Mouse (Mus musculus): ENCODE measurements around the gene Ptpa.
"Not testable (repeated sequence)": the region's sequence is repeated elsewhere in the genome, so short reads cannot be mapped to it uniquely, and the experiment has no call there.

The Ptpa gene

DNA sequence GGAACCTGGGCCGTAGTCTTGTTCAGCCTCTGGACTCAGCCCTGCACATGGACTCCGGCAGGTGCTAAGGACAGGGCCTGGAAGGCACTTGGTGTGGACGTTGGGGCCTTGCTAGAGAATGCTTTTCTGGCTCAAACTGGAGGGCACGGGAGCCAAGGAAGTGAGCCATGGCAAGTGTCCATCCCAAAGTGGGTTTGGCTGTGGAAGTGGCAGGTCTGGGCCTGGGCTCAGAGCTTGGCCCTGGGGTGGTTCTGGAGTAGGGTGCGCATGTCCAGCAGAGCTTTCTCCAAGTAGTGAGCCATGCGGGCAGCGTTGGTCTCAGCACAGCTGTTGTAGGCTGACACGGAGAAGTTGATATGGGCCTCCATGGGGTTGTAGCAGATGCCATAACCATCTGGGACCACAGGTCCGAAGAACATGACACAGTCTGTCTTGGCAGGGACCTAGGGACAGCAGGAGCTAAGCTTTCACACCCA, 13.4 kb upstream of the Ptpa start:
- no peak for DNase-seq (ENCODE audit: low spot score in 2 of 2)

DNA sequence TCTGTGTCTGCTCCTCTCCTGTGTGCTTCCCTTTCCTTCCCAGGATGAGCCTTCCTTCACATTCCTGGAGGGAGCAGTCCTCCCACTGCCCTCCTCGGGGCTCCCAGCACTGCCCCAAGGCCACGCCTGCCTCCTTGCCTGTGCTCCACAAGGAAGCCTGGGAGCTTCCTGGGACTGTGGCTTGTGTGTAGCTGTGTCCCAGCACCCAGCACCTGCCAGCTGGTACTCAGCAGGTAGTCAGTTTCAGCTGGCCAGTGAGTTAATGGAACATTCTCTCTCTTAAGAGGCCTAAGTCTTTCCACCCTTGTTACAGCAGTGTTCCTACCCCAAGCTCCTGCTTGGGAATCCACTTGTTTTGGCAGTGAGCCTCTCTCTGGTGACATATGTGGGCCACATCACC, 13.0 kb upstream of the Ptpa start:
- DNase-seq (ENCODE audit: low spot score in 2 of 2): no peak

DNA sequence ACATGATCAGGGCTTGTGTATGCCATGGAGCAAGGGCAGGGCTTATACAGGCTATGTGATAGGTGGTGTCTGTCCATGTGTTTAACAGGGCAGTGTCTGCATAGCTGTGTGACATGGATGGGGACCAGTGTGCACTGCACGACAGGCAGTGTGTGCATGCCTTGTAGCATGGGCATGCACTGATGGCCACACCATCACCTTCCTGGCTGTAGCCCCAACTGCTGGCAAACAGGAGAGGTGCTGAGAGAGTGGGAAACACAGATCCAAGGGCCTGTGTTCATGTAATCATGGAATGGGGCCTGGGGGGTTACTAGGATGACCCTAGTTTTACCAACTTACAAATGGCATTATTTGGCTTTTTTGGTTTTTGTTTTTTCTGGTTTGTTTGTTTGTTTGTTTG, 12.0 kb upstream of the Ptpa start:
- DNase-seq (ENCODE audit: low spot score in 2 of 2): no peak

DNA sequence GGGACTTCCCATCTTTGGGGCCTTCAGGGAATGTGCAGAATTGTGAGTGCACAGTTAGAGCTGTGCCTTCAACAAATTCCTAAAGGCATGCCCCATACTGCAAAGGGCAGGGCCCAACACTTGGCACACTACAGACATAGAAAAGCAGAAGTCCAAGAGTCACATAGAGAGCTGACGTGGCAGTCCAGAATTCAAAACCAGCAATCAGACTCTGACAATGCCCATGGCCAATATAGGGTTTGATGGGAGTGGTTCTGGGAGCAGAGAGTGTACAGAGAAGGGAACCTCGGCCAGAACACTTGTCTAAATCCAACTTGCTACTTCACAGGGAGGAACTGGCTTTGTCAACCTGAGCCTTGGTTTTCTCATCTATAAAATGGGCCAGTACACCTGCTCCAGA, 8.6 kb upstream of the Ptpa start:
- no peak for DNase-seq (ENCODE audit: low spot score in 2 of 2)

DNA sequence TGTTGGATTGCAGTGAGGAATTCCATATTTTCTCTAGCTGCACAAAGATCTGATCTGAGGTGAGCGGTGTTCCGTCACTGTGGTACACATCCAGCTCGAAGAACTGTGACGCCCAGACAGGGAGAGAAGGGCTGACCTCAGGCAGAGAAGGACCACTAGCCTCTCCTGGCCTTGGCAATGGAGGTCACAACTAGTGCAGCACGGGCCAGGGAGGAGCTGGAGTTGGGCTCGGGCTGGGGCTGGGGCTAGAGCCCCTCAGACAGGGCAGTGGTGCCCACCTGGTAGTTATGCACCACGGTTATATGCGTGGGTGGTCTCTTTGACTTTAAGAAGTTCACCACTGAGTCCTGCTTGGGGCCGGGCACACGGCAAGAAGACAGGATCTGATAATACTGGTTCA, 8.1 kb upstream of the Ptpa start:
- no peak for DNase-seq (ENCODE audit: low spot score in 2 of 2)

DNA sequence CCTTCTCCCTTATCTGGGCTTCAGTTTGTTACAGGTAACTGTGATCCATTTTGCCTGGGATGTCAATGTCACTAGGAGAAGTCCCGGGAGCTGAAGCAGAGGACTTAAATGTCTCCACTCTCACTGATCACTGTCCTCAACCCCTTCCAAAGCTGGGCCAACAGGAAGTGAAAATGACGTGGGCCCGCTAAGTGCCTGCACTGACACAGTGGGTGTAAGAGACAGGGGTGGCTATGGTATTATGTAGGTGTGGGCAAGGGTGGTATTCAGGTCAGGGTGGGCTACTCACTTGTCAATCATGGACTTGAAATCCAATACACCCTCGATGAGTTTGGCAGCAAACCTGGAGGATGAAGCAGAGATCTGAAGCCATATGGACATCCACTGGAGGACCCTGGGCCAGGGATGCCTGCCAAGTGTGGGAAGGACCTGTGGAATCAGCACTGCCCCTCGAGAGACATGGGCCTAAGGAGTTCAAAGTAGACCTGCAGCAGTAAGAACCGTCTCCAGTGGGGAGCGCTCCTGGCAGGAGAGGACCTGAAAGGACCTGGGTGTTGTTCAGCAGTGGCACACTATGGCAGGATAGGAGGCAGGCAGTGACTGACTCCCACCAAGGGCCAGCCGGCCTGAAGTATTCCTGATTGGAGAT, 7.3 kb upstream of the Ptpa start:
- no peak for DNase-seq (ENCODE audit: low spot score in 2 of 2)

DNA sequence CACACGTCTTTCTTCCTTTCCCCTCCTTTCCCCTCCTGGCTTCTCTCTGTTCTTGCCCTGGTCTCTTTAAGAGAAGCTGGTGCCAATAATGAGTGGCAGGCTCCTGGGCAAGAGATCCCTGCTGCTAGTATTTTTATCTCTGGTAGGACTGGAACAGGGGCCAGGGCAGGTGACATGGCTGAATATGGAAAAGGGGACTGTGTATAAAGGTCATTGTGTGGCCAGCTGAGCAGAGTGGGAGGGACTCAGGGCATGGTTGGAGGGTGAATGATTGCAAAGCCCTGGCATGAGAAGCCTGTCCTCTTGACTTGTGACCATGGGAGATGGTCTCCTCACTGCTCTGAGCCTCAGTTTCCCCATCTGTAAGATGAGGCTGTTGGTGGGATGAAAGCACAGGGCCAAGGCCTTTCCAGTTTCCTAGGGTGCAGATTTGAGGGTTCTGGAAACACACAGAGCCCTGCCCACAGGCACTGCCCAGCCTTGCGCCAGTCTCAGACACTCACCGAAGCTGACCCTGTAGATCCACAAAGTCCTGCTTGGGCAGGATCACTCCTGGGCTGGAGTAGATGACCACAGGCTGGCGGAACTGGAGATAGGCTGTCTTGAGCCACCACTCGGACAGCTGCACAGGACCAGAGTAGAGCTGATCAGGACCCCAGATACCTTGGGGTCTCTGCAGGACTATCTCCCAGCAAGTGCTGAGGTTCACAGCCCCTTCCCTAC, 6.2 kb upstream of the Ptpa start:
- DNase-seq (ENCODE audit: low spot score in 2 of 2): no peak

DNA sequence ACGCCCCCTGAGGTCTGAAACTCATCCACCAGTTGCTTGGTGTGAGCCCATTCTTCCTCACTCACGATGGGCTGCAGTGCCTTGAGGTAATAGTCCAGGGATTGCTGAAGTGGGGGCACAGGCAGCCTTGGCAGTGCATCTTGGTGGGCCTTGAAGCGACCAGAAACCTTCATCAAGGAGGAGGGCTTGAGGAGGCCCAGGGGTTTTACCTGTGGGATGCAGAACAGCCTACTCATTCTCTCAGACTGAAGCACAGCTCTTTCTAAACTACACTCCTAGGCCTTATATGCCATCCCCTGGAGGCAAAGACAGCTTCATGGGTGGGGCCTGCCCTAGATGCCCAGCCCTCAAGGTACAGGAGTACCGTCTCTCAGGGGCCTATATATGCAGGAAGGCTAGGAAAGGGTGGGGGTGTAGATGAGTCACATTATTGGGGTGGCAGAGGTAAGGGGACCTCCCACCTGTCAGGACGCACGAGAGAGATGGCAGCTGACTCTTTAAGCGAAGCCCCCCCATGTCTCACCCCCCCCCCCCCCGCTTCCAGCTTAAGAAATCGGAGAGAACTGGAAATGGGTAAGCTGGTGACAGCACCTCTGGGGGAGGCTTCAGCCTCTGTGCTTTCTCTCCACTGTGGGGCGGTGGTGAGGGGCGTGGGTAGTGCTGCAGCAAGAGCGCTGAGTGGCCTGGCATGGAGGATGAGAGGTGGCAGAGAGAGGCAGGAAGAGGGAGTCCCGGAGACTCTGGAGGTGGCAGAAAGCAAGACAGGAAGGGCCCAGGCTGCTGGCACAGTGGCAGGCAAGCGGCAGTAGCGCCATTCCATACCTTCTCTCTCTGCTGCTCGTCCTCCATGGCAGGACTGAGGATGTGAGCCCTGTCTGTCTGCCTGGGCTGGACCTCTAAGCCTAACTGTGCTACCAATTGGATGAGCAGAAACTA, 2.5 kb upstream of the Ptpa start:
- peak in 1 of 2 experiments; percentile 55 for DNase-seq (ENCODE audit: low spot score in 2 of 2)

DNA sequence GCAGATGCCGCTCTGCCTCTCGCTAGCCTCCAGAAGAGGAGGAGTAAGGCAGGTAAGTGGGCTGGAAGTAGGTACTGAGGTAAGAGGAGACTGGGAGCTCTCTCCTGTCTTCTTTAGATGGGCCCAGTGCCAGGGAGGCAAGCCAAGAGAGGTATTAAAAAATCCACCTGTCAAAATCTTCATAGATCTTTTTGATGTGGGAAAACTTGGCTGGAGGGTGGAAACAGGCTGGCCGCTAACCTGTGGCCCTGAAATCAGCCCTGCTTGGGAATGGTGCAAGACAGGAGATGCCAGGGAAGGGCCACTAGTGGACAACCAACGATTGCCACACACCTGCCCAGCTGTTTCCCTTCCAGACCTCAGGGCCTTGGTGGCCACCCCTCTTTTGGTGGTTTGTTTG, 1.7 kb upstream of the Ptpa start:
- no peak for DNase-seq (ENCODE audit: low spot score in 2 of 2)

DNA sequence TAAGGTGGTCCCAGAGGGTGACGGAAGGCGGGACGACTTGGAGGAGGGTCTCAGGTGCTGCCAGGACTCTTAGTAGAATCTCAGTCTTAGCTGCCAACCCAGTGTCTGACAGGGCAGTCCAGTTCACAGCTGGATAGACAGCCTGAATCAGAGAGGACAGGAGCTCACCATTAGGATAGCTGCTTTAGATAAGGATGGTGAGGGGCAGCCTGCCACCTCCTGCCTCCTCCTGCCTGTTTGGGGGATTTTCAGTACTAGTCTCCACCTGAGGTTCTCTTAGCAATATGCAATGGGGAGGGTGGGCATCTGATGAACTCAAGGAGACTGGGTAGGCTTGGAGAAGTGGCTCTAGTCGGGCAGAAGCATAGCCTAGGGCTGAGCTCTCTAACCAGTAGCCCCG, 1.2 kb upstream of the Ptpa start:
- DNase-seq (ENCODE audit: low spot score in 2 of 2): no peak

DNA sequence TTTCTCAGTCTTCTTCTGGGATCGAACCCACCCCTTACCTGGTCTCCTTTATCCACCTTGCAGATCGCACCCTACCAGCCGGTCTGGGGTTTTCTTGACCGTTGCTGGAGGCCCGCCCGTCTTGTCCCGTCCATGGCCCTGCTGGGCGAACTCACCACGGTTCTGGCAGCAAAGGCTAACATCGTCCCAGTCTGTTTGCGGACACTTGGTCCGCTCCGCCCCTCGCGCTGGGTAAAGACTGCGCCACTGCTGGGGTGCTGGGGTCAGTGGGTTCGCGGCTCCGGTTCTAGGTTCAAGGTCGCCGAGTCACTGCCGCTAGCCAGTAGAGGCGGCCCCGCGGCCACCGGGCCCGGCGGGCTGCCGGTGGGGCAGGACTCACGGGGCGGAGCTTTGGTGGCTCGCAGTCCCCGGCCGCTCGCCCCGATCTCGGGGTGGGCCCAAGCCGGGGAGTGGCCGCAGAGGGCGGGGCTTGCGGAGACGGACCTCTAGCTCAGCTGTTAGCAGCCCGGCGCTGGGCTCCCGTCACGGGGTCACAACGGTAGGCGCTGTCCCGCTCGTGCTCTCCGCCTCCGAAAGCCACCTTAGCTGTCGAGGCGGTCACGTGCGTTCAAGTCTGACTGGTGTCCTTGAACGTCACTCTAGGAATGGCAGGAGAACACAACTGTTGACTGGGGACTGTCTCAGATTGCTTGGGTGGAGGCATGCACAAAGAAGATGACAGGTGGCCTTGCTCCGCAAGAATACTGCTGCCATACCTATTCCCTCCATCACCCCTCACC, 493 bp upstream of the Ptpa start, which contains the start of gene Crat:
Crat (minus strand) TSS at position 657 of the 779 bp plus-strand sequence.
- DNase-seq (ENCODE audit: low spot score in 2 of 2): peak; percentile 77 to 85

DNA sequence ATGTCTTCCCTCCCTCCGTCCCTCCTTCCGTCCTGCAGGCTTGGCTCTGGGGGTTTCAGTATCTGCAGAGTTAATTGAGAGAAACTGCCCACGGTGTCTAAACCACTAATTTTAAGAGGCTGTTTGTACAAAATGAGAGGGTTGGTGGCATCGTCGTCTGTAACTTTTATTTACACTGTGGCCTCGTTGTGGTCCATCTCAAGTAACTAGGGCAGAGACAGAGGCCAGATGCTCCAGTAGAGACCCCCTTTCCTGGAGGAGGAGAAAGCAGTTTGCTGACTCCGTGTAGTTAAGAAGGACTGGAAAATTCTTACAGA, 768 bp downstream of the Ptpa start:
- DNase-seq (ENCODE audit: low spot score in 2 of 2): no peak

DNA sequence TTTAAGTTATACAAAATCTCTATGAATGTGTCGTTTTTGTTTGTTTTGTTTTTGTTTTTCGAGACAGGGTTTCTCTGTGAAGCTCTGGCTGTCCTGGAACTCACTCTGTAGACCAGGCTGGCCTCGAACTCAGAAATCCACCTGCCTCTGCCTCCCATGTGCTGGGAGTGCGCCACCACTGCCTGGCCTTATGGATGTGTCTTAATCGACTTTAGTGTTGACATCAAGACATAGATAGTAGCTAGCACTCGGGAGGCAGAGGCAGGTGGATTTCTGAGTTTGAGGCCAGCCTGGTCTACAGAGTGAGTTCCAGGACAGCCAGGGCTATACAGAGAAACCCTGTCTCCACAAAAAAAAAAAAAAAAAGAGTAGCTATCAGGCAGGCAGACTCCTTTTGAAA, 1.3 kb downstream of the Ptpa start:
- DNase-seq (ENCODE audit: low spot score in 2 of 2): not testable (repeated sequence)

DNA sequence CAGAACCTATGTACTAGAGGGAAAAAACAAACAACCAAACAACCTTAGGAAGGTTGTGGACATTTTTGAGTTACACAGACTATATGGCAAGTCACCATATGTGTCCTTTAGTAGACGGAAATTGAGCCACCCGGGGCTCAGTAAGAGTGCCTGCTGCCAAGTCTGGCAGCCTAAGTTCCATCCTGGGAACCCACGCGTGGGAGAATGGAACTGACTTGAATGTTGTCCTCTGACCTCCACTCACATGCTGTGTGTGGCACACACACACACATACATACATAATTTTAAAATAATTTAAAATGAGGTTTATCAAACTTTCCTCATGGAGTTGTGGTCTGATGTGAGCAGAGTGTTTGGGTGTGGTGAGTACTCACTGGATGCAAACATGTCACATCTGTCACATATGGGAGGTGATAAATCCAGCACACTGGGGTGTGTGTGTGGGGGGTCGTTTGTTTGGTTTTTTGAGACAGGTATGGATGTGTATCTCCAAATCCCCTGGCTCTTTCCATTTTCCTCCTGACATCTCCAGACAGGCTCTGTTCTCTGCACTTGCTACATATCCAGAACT, 1.8 kb downstream of the Ptpa start:
- no peak for DNase-seq (ENCODE audit: low spot score in 2 of 2)

DNA sequence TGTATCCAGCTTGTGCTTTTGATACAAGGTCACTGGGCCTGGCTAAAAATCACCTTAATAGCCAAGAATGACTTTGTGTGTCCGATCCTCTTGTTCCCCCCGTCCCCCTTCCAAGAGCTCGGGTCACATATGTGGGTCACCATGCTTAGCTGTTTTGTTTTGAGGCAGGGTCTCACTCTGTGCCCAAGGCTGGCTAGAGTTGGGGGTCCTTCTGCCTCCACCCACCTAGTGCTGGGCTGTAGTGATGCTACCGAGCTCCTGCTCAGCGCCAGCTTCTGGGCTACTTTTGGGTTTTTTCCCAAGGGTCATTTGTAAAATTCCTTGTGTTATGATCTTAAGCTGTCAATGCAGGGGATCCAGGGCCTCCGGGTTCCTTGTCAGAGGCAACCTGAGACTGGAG, 2.4 kb downstream of the Ptpa start:
- no peak for DNase-seq (ENCODE audit: low spot score in 2 of 2)

DNA sequence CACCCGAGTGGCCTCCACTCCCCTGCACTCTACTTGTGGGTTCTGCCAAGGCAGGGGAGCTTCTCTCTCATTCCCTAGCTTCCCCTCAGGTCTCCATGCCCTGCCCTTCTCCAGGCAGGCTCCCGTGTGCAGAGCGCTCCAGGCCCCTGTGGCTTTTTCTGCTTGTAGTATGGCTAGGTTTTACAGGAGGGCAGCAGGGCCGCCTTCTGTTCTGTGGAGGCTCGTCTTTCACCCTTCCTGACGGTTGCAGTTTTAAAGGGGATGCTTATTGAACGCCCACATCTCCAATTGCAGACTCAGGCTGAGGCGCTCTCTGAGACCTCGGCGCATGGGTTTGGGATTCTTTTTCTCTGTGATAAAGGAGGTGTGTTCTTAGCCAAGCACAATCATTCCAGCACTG, 3.3 kb downstream of the Ptpa start:
- DNase-seq (ENCODE audit: low spot score in 2 of 2): no peak

DNA sequence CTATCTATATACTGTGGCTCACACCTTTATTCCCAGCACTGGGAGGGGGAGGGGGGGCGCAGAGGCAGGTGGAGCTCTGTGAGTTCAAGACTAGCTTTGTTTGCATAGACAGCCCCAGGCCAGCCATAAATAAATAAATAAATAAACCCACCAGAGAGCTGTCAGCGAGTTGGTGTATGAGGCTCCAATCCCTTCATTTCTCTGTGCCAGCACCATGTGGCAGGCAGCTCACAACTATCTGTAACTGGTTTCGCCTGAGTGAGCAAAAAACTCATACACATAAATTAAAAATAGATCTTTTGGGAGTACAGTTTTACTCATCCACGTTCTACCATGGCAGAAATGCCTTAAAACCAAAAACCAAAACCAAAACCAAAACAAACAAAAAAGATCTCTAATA, 5.6 kb downstream of the Ptpa start:
- DNase-seq (ENCODE audit: low spot score in 2 of 2): no peak

DNA sequence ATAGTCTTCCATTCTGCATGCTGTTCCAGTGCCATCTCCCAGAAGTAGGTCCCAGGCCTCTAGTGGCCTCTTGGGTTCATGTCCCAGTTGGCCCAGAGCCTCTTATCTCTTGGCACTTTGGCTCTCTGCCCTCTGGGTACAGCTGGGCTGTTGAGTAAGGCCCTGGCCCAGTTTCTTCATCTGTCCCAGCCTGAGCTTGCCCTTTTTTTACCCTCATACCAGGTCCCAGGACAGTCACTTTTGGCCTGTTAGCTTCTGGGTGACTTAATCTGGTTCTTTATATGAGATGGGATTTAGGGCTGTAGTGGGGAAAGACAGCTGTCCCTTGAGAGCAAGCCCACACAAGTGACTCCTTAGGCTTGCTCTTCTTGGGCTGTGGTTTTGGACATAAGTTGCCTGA, 13.3 kb downstream of the Ptpa start:
- DNase-seq (ENCODE audit: low spot score in 2 of 2): no peak

DNA sequence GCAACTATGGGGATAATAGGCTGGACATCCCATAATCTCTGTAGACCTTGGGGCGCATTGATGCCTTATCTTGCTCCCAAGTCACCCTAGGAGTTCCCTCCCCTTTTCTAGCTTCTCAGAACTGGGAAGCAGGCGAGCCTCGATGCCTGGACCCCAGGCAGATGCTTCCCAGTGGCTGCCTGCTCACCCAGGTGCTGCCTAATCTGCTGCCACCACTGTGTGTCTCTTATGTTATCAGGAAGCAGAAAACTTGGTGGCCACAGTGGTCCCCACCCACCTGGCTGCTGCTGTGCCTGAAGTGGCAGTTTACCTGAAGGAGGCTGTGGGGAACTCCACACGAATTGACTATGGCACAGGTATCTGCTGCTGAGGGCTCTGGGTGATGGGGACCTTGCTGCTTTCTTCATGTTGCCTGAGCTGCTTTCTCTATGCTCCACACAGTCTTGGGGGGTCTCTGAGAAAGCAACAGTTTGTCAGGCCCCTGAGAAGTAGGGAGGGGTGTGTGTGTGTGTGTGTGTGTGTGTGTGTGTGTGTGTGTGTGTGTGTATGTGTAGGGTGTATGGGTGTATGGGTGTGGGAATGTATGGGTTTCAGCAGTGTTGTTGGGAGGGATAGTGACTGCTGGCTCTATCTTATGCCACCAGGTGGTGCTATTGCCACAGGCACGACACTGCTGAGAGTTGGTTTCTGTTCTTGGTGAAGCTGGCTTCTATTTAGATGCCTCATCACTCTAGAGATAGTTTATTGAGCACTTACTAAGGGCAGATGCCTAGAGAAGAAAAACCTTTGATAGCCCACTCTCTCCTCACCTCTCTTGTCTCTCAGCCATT, 19.7 kb downstream of the Ptpa start:
- DNase-seq (ENCODE audit: low spot score in 2 of 2): peak; percentile 39 to 64

DNA sequence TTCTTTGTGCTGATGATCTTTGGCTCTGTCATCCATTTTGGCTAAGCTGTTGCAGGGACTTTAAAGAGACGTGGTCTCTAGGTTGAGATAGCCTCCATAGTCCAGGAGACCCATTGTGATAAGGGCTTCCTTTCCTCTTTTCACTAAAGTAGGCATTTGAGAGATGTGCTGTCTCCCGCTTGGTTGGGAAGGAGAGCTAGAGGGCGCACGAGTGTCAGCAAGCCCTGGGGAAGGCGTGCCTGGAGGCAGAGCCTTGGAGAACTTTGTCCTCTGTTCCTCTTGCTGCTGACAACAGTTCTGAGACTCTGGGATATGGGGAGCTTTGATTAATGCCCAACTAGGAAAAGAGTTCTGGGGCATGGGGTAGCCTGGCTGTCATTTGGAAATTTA, 20.3 kb downstream of the Ptpa start:
- no peak for DNase-seq (ENCODE audit: low spot score in 2 of 2)

DNA sequence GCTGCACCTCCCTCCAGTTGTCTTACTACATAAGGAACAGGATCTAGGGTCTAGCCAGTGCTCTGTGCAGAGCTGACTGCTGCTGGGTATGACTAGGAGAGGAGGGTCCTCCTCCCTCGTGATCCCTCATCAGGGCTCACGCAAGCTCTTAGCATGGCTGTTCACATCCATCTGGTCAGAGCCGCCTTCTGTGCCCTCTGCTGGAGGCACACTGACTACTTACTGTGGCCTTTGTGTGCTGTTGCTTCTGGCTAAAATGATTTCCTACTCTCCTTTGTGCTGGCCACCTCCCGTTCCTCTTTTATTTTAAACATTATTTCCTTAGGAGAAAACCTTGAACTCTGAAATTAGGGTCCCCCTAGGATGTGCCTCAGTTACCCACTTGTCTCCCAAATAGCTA, 21.0 kb downstream of the Ptpa start:
- no peak for DNase-seq (ENCODE audit: low spot score in 2 of 2)

All from frontal cortex, postnatal 25 days (tissue).